Mouse (Mus musculus): ENCODE measurements at regions not wholly inside any gene's neighbourhood (a gene's known extent, or its start where the extent isn't known, plus 50 kb on each side); places are given as distances from the start of the nearest gene placed in this dataset.

GRCm38 (mm10) chr3:151160516-151160915 lies 277.2 kb upstream of the Adgrl4 start:
- no peak for DNase-seq (ENCODE audit: low spot score in 2 of 2)

GRCm38 (mm10) chr3:151182132-151182531 lies 255.6 kb upstream of the Adgrl4 start:
- peak in 1 of 2 experiments; percentile 0 for DNase-seq (ENCODE audit: low spot score in 2 of 2)

GRCm38 (mm10) chr3:151192092-151192491 lies 245.6 kb upstream of the Adgrl4 start:
- DNase-seq (ENCODE audit: low spot score in 2 of 2): no peak

GRCm38 (mm10) chr3:151210978-151211377 lies 226.7 kb upstream of the Adgrl4 start:
- no peak for DNase-seq (ENCODE audit: low spot score in 2 of 2)

GRCm38 (mm10) chr3:151216764-151217502 lies 220.8 kb upstream of the Adgrl4 start:
- no peak for DNase-seq (ENCODE audit: low spot score in 2 of 2)

GRCm38 (mm10) chr3:151222407-151222806 lies 215.3 kb upstream of the Adgrl4 start:
- peak in 1 of 2 experiments; percentile 6 for DNase-seq (ENCODE audit: low spot score in 2 of 2)

- no peak for DNase-seq (ENCODE audit: low spot score in 2 of 2)
Observed at GRCm38 (mm10) chr3:151252458-151252857, 185.2 kb upstream of the Adgrl4 start.

GRCm38 (mm10) chr3:151262821-151263220 lies 174.9 kb upstream of the Adgrl4 start:
- DNase-seq (ENCODE audit: low spot score in 2 of 2): no peak

GRCm38 (mm10) chr3:151265658-151266057 lies 172.0 kb upstream of the Adgrl4 start:
- no peak for DNase-seq (ENCODE audit: low spot score in 2 of 2)

GRCm38 (mm10) chr3:151269514-151269913 lies 168.2 kb upstream of the Adgrl4 start:
- DNase-seq (ENCODE audit: low spot score in 2 of 2): no peak

- DNase-seq (ENCODE audit: low spot score in 2 of 2): no peak
Observed at GRCm38 (mm10) chr3:151283829-151284228, 153.9 kb upstream of the Adgrl4 start.

- no peak for DNase-seq (ENCODE audit: low spot score in 2 of 2)
Observed at GRCm38 (mm10) chr3:151293981-151294605, 143.6 kb upstream of the Adgrl4 start.

- no peak for DNase-seq (ENCODE audit: low spot score in 2 of 2)
Observed at GRCm38 (mm10) chr3:151294606-151295005, 143.1 kb upstream of the Adgrl4 start.

GRCm38 (mm10) chr3:151295027-151295426 lies 142.7 kb upstream of the Adgrl4 start:
- no peak for DNase-seq (ENCODE audit: low spot score in 2 of 2)

GRCm38 (mm10) chr3:151298325-151298724 lies 139.4 kb upstream of the Adgrl4 start:
- DNase-seq (ENCODE audit: low spot score in 2 of 2): no peak

GRCm38 (mm10) chr3:151305402-151305801 lies 132.3 kb upstream of the Adgrl4 start:
- DNase-seq (ENCODE audit: low spot score in 2 of 2): no peak

GRCm38 (mm10) chr3:151307975-151308374 lies 129.7 kb upstream of the Adgrl4 start:
- no peak for DNase-seq (ENCODE audit: low spot score in 2 of 2)

- DNase-seq (ENCODE audit: low spot score in 2 of 2): no peak
Observed at GRCm38 (mm10) chr3:151323835-151324234, 113.9 kb upstream of the Adgrl4 start.

GRCm38 (mm10) chr3:151329801-151330200 lies 107.9 kb upstream of the Adgrl4 start:
- no peak for DNase-seq (ENCODE audit: low spot score in 2 of 2)

GRCm38 (mm10) chr3:151331906-151332305 lies 105.8 kb upstream of the Adgrl4 start:
- no peak for DNase-seq (ENCODE audit: low spot score in 2 of 2)

GRCm38 (mm10) chr3:151332317-151332687 lies 105.4 kb upstream of the Adgrl4 start:
- no peak for DNase-seq (ENCODE audit: low spot score in 2 of 2)

GRCm38 (mm10) chr3:151332688-151333452 lies 104.8 kb upstream of the Adgrl4 start:
- peak in 1 of 2 experiments; percentile 34 for DNase-seq (ENCODE audit: low spot score in 2 of 2)
